ENCODE assay signal across 9 mouse cellular contexts in genomic region chr10:118765544-118766441, GRCm38 (mm10).
DNase-seq lines count a peak whose midpoint lies in the region; ATAC-seq lines count a peak whose summit lies in the region.
"Had no signal": no experiment of that assay in that cellular context is flagged by ENCODE, and none has a peak within 500 bp of the region (broad histone marks: within the 10 kb centered on the region; RNA-seq: fewer than 3 reads in every experiment).

No protein-coding gene starts in this region.

- no peaks in the 10 kb centered on the region for H3K27me3 ChIP-seq in intestine, embryonic 16.5 days (replicated peaks; ENCODE audit: control insufficient read depth, insufficient read depth, low read length)
- peaks cover 15% of the 10 kb centered on the region for H3K27me3 ChIP-seq in megakaryocyte, embryonic 14.5 days (replicated peaks)
- no peaks in the 10 kb centered on the region for H3K27me3 ChIP-seq in hindbrain, embryonic 16.5 days (replicated peaks; ENCODE audit: control insufficient read depth, insufficient read depth, low read length)

- no peak overlapping the region for H3K9ac ChIP-seq in intestine, embryonic 16.5 days (ENCODE audit: low read depth, low read length)
- no peak overlapping the region for H3K9ac ChIP-seq in hindbrain, embryonic 16.5 days (ENCODE audit: low read depth, low read length)

- no peak overlapping the region for H3K4me3 ChIP-seq in intestine, embryonic 16.5 days (ENCODE audit: low read length)
- H3K4me3 ChIP-seq in megakaryocyte, embryonic 14.5 days (replicated peaks) = peak overlapping the region; percentile 48
- H3K4me3 ChIP-seq in hindbrain, embryonic 16.5 days (ENCODE audit: low read length) = no peak overlapping the region

- H3K4me1 ChIP-seq in intestine, embryonic 16.5 days (ENCODE audit: control insufficient read depth, insufficient read depth, low read length) = peaks cover 26% of the 10 kb centered on the region
- H3K4me1 ChIP-seq in megakaryocyte, embryonic 14.5 days = peaks cover 36% of the 10 kb centered on the region
- H3K4me1 ChIP-seq in hindbrain, embryonic 16.5 days (ENCODE audit: control insufficient read depth, insufficient read depth, low read depth, low read length) = no peaks in the 10 kb centered on the region

- DNase-seq in urinary bladder, adult 18-20 months (ENCODE audit: low spot score in 2 of 2) = peak; percentile 19 to 26
- no peak for DNase-seq in urinary bladder, postnatal 4 days (ENCODE audit: low spot score in 2 of 2)
- no peak for DNase-seq in cerebellum, adult 11 months
- no peak for DNase-seq in gastrocnemius, adult 18-20 months (ENCODE audit: low spot score)
- no peak for DNase-seq in adrenal gland, postnatal 4 days (ENCODE audit: low spot score in 2 of 2)

- H3K27ac ChIP-seq in intestine, embryonic 16.5 days (ENCODE audit: low read length) = peak overlapping the region; percentile 78
- H3K27ac ChIP-seq in hindbrain, embryonic 16.5 days (ENCODE audit: low read depth, low read length) = no peak overlapping the region
- H3K27ac ChIP-seq: macrophage had no signal

- 0 out of 2 replicates have a peak overlapping the region, but pooled peaks have one; percentile 38 for H3K4me2 ChIP-seq in intestine, embryonic 16.5 days (ENCODE audit: low read depth, low read length)
- H3K4me2 ChIP-seq in hindbrain, embryonic 16.5 days (ENCODE audit: low read length) = no peak overlapping the region

- no peaks in the 10 kb centered on the region for H3K9me3 ChIP-seq in intestine, embryonic 16.5 days (ENCODE audit: control insufficient read depth, low read length)
- H3K9me3 ChIP-seq in megakaryocyte, embryonic 14.5 days = no peaks in the 10 kb centered on the region
- H3K9me3 ChIP-seq in hindbrain, embryonic 16.5 days (ENCODE audit: control insufficient read depth, low read length) = no peaks in the 10 kb centered on the region

- no peaks in the 10 kb centered on the region for H3K36me3 ChIP-seq in intestine, embryonic 16.5 days (ENCODE audit: control insufficient read depth, insufficient read depth, low read length)
- no peaks in the 10 kb centered on the region for H3K36me3 ChIP-seq in megakaryocyte, embryonic 14.5 days (replicated peaks; ENCODE audit: low read length)
- H3K36me3 ChIP-seq in hindbrain, embryonic 16.5 days (ENCODE audit: control insufficient read depth, insufficient read depth, low read length) = no peaks in the 10 kb centered on the region

- peak; percentile 93 for ATAC-seq in intestine, embryonic 16.5 days
- no peak for ATAC-seq in hindbrain, embryonic 16.5 days

- WGBS in intestine, embryonic 16.5 days = 34% methylated on average over 14 of the region's 14 CpGs
- WGBS in hindbrain, embryonic 16.5 days = 74% methylated on average over 14 of the region's 14 CpGs

Comparison
In these comparisons a context has a peak if more than half of its experiments do, and no peak if none do; other contexts are left out.
1. DNase-seq: peak in urinary bladder, adult 18-20 months (2 of 2); none in urinary bladder, postnatal 4 days (0 of 2), cerebellum, adult 11 months (single experiment), gastrocnemius, adult 18-20 months (single experiment) and adrenal gland, postnatal 4 days (0 of 2).